Mouse (Mus musculus) adrenal gland, postnatal 14 days (tissue): ENCODE data around the gene Gm4881. TPM values are rescaled to one million over a fixed set of nuclear protein-coding genes. Genes with fewer than 3 reads are reported as not detected.
"Not testable (repeated sequence)": the region's sequence is repeated elsewhere in the genome, so short reads cannot be mapped to it uniquely, and the experiment has no call there.

Experiments used
- DNase-seq: peaks from one replicate; pipeline ENCODE4 v3.0.0; 2021; ENCODE audit warnings: mixed read lengths
- microRNA-seq, 2 experiments: library from miRNA; unstranded; fragments of <30 nt; microRNA quantifications; one replicate each; pipeline ENCODE4 v1.2.0; 2021
- total RNA-seq: library from RNA; stranded (reverse); gene quantifications from 2 replicates; pipeline ENCODE4 v1.2.3, GENCODE M21; 2021

Gene Gm4881
- total RNA-seq, 1 experiment from 2014 or later: not detected

DNA sequence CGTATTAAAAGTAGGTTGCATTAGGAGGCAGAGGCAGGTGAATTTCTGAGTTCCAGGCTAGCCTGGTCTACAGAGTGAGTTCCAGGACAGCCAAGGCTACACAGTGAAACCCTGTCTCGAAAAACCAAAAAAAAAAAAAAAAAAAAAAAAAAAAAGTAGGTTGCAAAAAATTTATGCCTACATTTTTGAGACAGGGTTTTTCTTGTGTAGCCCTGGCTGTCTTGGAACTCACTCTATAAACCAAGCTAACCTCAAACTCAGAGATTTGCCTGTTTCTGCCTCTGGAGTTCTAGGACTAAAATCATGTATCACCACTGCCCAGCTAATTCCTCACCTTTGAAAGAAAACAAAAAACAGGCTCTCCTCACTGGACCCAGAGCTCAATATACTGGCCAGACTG, 48.5 kb downstream of the Gm4881 start:
- not testable (repeated sequence) for DNase-seq

DNA sequence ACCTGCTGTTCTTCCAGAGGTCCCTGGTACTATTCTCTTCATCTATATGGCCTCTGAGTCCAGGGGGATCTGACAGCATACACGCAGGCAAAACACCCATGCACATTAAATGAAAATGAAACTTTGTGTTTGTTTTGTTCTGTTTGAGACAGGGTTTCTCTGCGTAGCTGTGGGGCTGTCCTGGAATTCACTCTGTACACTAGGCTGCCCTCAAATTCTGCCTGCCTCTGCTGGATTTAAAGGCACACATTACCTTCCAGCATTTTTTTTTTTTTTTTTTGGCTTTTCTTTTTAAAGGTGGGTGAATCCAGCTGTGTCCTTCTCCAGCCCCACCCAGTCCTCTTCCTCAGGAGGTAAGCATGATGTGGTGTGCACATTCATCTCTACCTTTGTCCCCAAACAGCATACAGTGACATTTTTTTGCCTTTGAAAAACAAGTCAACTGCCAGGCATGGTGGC, 52.1 kb downstream of the Gm4881 start:
- no peak for DNase-seq

GRCm38 (mm10) chr7:24891241-24892124, 52.8 kb downstream of the Gm4881 start:
- DNase-seq: no peak

- DNase-seq: peak; percentile 83
These were observed 53.7 kb downstream of the Gm4881 start for GRCm38 (mm10) chr7:24890281-24891216.

- DNase-seq: no peak
These were observed 54.7 kb downstream of the Gm4881 start for GRCm38 (mm10) chr7:24889431-24890220.

DNA sequence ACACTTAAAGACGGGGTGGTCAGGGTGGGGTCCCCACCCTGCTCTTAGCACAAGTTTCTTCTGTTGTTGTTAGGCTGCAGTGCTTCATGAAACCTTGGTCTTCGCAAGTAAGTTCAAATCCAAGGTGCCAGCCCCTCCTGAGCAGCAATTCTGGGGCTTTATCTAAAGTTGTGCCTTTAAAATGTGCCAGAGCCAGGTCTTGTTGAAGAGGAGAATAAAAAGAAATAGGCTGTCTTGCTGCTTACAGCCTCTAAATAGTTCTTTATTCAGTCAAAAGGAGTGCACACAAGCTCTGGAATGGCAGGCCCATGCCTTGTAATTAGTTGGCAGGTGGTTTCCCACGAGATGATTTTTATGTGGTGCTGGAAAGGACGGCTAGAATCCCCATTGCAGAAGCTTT, 57.2 kb downstream of the Gm4881 start:
- DNase-seq: no peak

DNA sequence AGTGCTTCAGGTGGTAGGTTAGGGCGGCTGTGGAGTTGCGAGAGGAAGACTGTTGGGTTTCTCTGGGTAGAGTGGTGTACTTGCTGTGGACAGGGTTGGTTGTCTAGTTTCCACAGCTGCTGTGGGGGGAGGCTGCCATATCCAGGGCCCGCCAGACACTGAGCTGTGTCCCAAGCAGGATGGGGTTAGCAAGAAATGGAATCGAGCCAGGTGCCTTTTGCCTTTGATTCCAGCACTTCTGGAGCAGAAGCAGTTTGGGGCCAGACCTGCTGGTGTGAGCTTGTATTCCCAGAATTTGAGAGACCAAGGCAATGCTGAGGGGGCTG, 58.0 kb downstream of the Gm4881 start:
- DNase-seq: peak; percentile 59

- no peak for DNase-seq
These were observed 58.6 kb downstream of the Gm4881 start for GRCm38 (mm10) chr7:24885468-24886307.

GRCm38 (mm10) chr7:24884693-24885291, 59.5 kb downstream of the Gm4881 start:
- peak; percentile 59 for DNase-seq

GRCm38 (mm10) chr7:24883896-24884692, 60.2 kb downstream of the Gm4881 start, which contains the start of gene Rps19:
Gene Rps19 (plus strand): TSS chr7:24884371.
- DNase-seq: peak; percentile 99

DNA sequence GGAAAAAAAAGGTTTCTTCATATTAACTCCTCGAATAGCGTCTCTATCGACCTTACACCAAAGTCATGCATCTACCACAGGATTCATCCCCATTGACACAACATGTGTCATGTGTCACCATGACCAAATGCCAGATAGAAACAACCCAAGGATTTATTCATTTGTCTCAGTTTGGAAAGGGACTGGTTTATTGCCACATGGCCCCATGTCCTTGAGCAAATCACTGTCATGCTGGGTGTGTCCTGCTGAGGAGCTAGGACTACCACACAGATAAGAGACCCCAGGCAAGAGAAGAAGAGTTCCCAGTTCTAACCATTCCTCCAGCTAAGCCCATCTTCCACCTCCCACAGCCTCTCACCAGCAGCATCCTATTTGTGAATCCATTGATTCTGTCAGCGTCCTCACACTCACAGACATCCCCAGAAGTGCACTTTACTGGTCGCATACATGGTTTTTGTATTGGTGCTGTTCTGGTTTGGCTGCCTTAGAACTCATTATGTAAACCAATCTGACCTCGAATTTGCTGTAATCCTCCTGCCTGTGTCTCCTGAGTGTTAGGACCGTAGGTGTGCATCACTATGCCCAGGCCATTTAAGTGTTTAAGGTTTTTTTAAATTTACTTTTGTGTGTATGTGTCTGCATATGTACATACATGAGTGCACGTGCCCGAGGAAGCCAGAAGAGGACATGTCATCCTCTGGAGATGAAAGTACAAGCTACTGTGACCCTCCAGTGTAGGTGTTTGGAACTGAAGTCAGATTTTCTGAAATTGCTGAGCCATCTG, 61.7 kb downstream of the Gm4881 start:
- peak; percentile 69 for DNase-seq

DNA sequence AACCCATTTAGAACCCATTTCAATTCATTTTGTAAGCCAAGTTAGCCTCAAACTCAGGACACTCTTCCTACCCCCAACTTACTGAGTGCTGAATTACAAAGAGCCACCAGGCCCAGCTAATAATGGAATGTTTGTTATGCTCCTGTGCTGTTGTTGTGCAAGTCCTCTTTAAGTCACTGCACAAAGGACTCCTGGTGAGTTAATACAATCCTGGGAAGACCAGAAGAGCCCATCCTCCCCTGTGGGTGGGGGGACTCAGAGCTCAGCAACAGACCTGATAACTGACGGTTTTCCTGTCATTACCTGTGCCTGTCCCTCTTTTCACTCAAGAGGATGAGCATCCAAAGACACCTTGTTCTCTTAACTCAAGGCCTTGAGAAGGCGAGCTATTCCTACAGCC, 64.7 kb downstream of the Gm4881 start:
- no peak for DNase-seq

- no peak for DNase-seq
These were observed 66.7 kb downstream of the Gm4881 start for GRCm38 (mm10) chr7:24877588-24877987.

Small RNA genes within 50 kb of the gene (microRNA-seq; reads per million reads assigned to microRNA genes)
- 1.9 to 3.8 reads per million in 2 experiments for gene Mir7046
- 0.38 to 0.85 reads per million in 2 experiments for gene Mir7047

Other genes with a start within 250 kb of the Gm4881 start
- not detected in 2 replicates for gene BC049730, start 235.3 kb downstream of the Gm4881 start, total RNA-seq
- gene Gm4763, start 217.6 kb downstream of the Gm4881 start, total RNA-seq: not detected in 2 replicates
- gene Cd177, start 184.2 kb downstream of the Gm4881 start, total RNA-seq: 0.49 and 0.63 TPM in 2 replicates
- 0.93 TPM in 1 of 2 replicates, not detected in the other for gene Ceacam10, start 167.3 kb downstream of the Gm4881 start, total RNA-seq
- 1.4 TPM in 1 of 2 replicates, not detected in the other for gene Gm9844, start 82.3 kb downstream of the Gm4881 start, total RNA-seq
- gene Lypd4, start 74.6 kb downstream of the Gm4881 start, total RNA-seq: not detected in 2 replicates
- not detected in 2 replicates for gene Dmrtc2, start 74.4 kb downstream of the Gm4881 start, total RNA-seq
- gene Rps19, start 60.1 kb downstream of the Gm4881 start, total RNA-seq: 750 and 933 TPM in 2 replicates
- 6.0 and 35.0 TPM in 2 replicates for gene Cd79a, start 47.1 kb downstream of the Gm4881 start, total RNA-seq
- gene Arhgef1, start 41.6 kb downstream of the Gm4881 start, total RNA-seq: 94.9 and 164 TPM in 2 replicates
- 212 and 238 TPM in 2 replicates for gene Rabac1, start 28.3 kb upstream of the Gm4881 start, total RNA-seq
- gene Atp1a3, start 61.5 kb upstream of the Gm4881 start, total RNA-seq: 35.6 and 39.8 TPM in 2 replicates
- 18.6 and 21.3 TPM in 2 replicates for gene Grik5, start 127.9 kb upstream of the Gm4881 start, total RNA-seq
- 18.8 and 19.2 TPM in 2 replicates for gene Zfp574, start 128.1 kb upstream of the Gm4881 start, total RNA-seq
- gene Pou2f2, start 235.2 kb upstream of the Gm4881 start, total RNA-seq: 0.96 and 5.1 TPM in 2 replicates